In genomic region chr10:74922763-74923162, GRCm38 (mm10) we compare ENCODE assay signal across 8 mouse cellular contexts. TPM values are rescaled to one million over a fixed set of nuclear protein-coding genes. Genes with fewer than 3 reads are reported as not detected.
DNase-seq lines count a peak whose midpoint lies in the region; ATAC-seq and TF ChIP-seq lines count a peak whose summit lies in the region.

No protein-coding gene starts in this region.

- H3K36me3 ChIP-seq in heart, adult 2 months (ENCODE audit: control insufficient read depth, insufficient read depth, low read length) = no peaks in the 10 kb centered on the region
- H3K36me3 ChIP-seq in heart, embryonic 10.5 days = no peaks in the 10 kb centered on the region
- H3K36me3 ChIP-seq in C2C12 (ENCODE audit: control insufficient read depth, insufficient read depth) = no peaks in the 10 kb centered on the region
- H3K36me3 ChIP-seq in hindbrain, embryonic 16.5 days (ENCODE audit: control insufficient read depth, insufficient read depth, low read length) = no peaks in the 10 kb centered on the region

- H3K4me3 ChIP-seq in heart, adult 2 months = no peak overlapping the region
- no peak overlapping the region for H3K4me3 ChIP-seq in heart, embryonic 10.5 days
- no peak overlapping the region for H3K4me3 ChIP-seq in C2C12 (ENCODE audit: insufficient read depth, poor library complexity, severe bottlenecking)
- H3K4me3 ChIP-seq in hindbrain, embryonic 16.5 days (ENCODE audit: low read length) = no peak overlapping the region

- H3K27ac ChIP-seq in heart, adult 2 months = no peak overlapping the region
- H3K27ac ChIP-seq in heart, embryonic 10.5 days = no peak overlapping the region
- H3K27ac ChIP-seq in hindbrain, embryonic 16.5 days (ENCODE audit: low read depth, low read length) = no peak overlapping the region

- WGBS in heart, adult 2 months = 43% methylated on average over 6 of the region's 6 CpGs
- WGBS in heart, embryonic 10.5 days = 71% methylated on average over 6 of the region's 6 CpGs
- WGBS in hindbrain, embryonic 16.5 days = 35% methylated on average over 6 of the region's 6 CpGs

- H3ac ChIP-seq in C2C12 (ENCODE audit: control insufficient read depth, insufficient read length, low read depth) = no peak overlapping the region

- H3K4me2 ChIP-seq in hindbrain, embryonic 16.5 days (ENCODE audit: low read length) = no peak overlapping the region

- DNase-seq in heart, adult 2 months = no peak
- DNase-seq in heart, embryonic 10.5 days (ENCODE audit: low spot score) = no peak
- peak; percentile 83 for DNase-seq in cerebellum, adult 9-10 months
- peak; percentile 65 to 74 for DNase-seq in left cerebral cortex, postnatal 36 days (ENCODE audit: low spot score in 2 of 2)
- peak; percentile 77 for DNase-seq in retina, postnatal 1 day
- DNase-seq in T-cell, adult 2 months (ENCODE audit: low spot score) = no peak

- no peaks in the 10 kb centered on the region for H3K79me3 ChIP-seq in C2C12 (ENCODE audit: low read depth)

- peak; percentile 67 for TF ChIP-seq CTCF in heart, adult 2 months (IDR thresholded peaks at IDR 0.05)
- peak; percentile 65 for TF ChIP-seq CTCF in C2C12 (IDR thresholded peaks at IDR 0.05; ENCODE audit: control insufficient read depth, insufficient read depth, insufficient read length)

- no peak for TF ChIP-seq POLR2A in heart, adult 2 months (IDR thresholded peaks at IDR 0.05; ENCODE audit: insufficient read depth, low read depth, low read length)

- no peak overlapping the region for H3K9ac ChIP-seq in heart, adult 2 months (ENCODE audit: low read depth, low read length)
- no peak overlapping the region for H3K9ac ChIP-seq in hindbrain, embryonic 16.5 days (ENCODE audit: low read depth, low read length)

- no peaks in the 10 kb centered on the region for H3K4me1 ChIP-seq in heart, adult 2 months (ENCODE audit: control insufficient read depth, insufficient read depth, low read length)
- peaks cover 10% of the 10 kb centered on the region; the same call in 1 of the 2 replicates for H3K4me1 ChIP-seq in heart, embryonic 10.5 days
- H3K4me1 ChIP-seq in hindbrain, embryonic 16.5 days (ENCODE audit: control insufficient read depth, insufficient read depth, low read depth, low read length) = no peaks in the 10 kb centered on the region; the same call in none of the 2 replicates

- H3K27me3 ChIP-seq in heart, adult 2 months (ENCODE audit: control insufficient read depth, insufficient read depth, low read length) = no peaks in the 10 kb centered on the region; the same call in 1 of the 2 replicates
- 0 out of 2 replicates have a peak, but pooled peaks cover 6% of the 10 kb centered on the region for H3K27me3 ChIP-seq in heart, embryonic 10.5 days (ENCODE audit: insufficient read depth, poor library complexity, severe bottlenecking)
- H3K27me3 ChIP-seq in C2C12 (ENCODE audit: control insufficient read depth, insufficient read depth, insufficient read length) = no peaks in the 10 kb centered on the region
- no peaks in the 10 kb centered on the region for H3K27me3 ChIP-seq in hindbrain, embryonic 16.5 days (replicated peaks; ENCODE audit: control insufficient read depth, insufficient read depth, low read length)

- intact Hi-C loops in heart, adult 2 months (cut with DNase I) = loop anchor here (5.0 kb wide), 2 partner anchors 100 to 230 kb away; no protein-coding TSS in a partner anchor
- intact Hi-C loops in left cerebral cortex, postnatal 36 days (cut with DNase I) = no loop called here

- H3K9me3 ChIP-seq in heart, embryonic 10.5 days = no peaks in the 10 kb centered on the region
- H3K9me3 ChIP-seq in hindbrain, embryonic 16.5 days (ENCODE audit: control insufficient read depth, low read length) = no peaks in the 10 kb centered on the region

- TF ChIP-seq EP300 in heart, adult 2 months (IDR thresholded peaks at IDR 0.05; ENCODE audit: insufficient read depth, low read depth, low read length) = no peak

- ATAC-seq in hindbrain, embryonic 16.5 days = peak; percentile 66

- no peaks in the 10 kb centered on the region for H3K79me2 ChIP-seq in heart, adult 2 months (replicated peaks; ENCODE audit: control insufficient read depth, insufficient read depth, low read length)
- H3K79me2 ChIP-seq in C2C12 (ENCODE audit: control insufficient read depth, insufficient read depth) = no peaks in the 10 kb centered on the region

TF ChIP-seq in C2C12, 6 proteins besides CTCF, POLR2A, EP300 and RAD21:
- TF ChIP-seq FOSL1 (IDR thresholded peaks at IDR 0.05; ENCODE audit: insufficient read depth, low read length, poor library complexity, severe bottlenecking) = no peak
- peak; percentile 17 for TF ChIP-seq MYOD1 (IDR thresholded peaks at IDR 0.05; ENCODE audit: control insufficient read depth, insufficient read length, low read depth)

RNA-seq across cellular contexts. Expression of gene Gnaz, which starts 44.2 kb away (rescaled TPM):
- 1 to 10 TPM; 1.0 to 1.3 TPM for total RNA-seq in heart, adult 2 months (2021)
- polyA plus RNA-seq in heart, adult 2 months (2012; rRNA removed) = 0.61 and 0.80 TPM in 2 replicates
- 2.0 and 4.2 TPM in 2 replicates for polyA plus RNA-seq in heart, embryonic 10.5 days (2016; fragmentation: Nextera tagmentation; extraction: Ambion mirVana)
- polyA plus RNA-seq in C2C12 (2012; fragmentation: generic; extraction: Trizol) = 0.37 TPM
- polyA plus RNA-seq in hindbrain, embryonic 16.5 days (2015; fragmentation: Nextera tagmentation; extraction: Ambion mirVana) = 87.3 and 96.0 TPM in 2 replicates
- 100 to 1,000 TPM; 120 to 122 TPM for total RNA-seq in left cerebral cortex, postnatal 36 days (2021)

Comparison
In these comparisons a context has a peak if more than half of its experiments do, and no peak if none do; other contexts are left out.
1. DNase-seq: peak in cerebellum, adult 9-10 months (single experiment), left cerebral cortex, postnatal 36 days (2 of 2) and retina, postnatal 1 day (single experiment); none in heart, adult 2 months (0 of 2), heart, embryonic 10.5 days (single experiment) and T-cell, adult 2 months (single experiment).
2. RNA of gene Gnaz, which starts 44.2 kb away (polyA plus RNA-seq): 87.3 to 96.0 TPM in hindbrain, embryonic 16.5 days; 2.0 to 4.2 TPM in heart, embryonic 10.5 days, 0.61 to 0.80 TPM in heart, adult 2 months and 0.37 TPM in C2C12 (single experiment); every median in the first group is over 10 times any median in the second.